Mouse (Mus musculus): ENCODE measurements at regions not wholly inside any gene's neighbourhood (a gene's known extent, or its start where the extent isn't known, plus 50 kb on each side); places are given as distances from the start of the nearest gene placed in this dataset.
"Not testable (repeated sequence)": the region's sequence is repeated elsewhere in the genome, so short reads cannot be mapped to it uniquely, and the experiment has no call there.

- in situ Hi-C loops (cut with MboI, MseI): no loop called here
Measured at GRCm38 (mm10) chr4:94394462-94394861, 161.9 kb upstream of the Gm10306 start.

GRCm38 (mm10) chr4:94397284-94397683, 159.1 kb upstream of the Gm10306 start:
- in situ Hi-C loops (cut with MboI, MseI): no loop called here

- in situ Hi-C loops (cut with MboI, MseI): no loop called here
Measured at GRCm38 (mm10) chr4:94406922-94407321, 149.4 kb upstream of the Gm10306 start.

- in situ Hi-C loops (cut with MboI, MseI): no loop called here
Measured at GRCm38 (mm10) chr4:94407503-94407902, 148.8 kb upstream of the Gm10306 start.

GRCm38 (mm10) chr4:94412661-94413060, 143.7 kb upstream of the Gm10306 start:
- in situ Hi-C loops (cut with MboI, MseI): no loop called here

- in situ Hi-C loops (cut with MboI, MseI): not testable (repeated sequence)
Measured at GRCm38 (mm10) chr4:94425525-94425924, 130.8 kb upstream of the Gm10306 start.

GRCm38 (mm10) chr4:94427581-94427980, 128.8 kb upstream of the Gm10306 start:
- in situ Hi-C loops (cut with MboI, MseI): no loop called here

GRCm38 (mm10) chr4:94432005-94432404, 124.3 kb upstream of the Gm10306 start:
- in situ Hi-C loops (cut with MboI, MseI): no loop called here

- in situ Hi-C loops (cut with MboI, MseI): no loop called here
Measured at GRCm38 (mm10) chr4:94437717-94438435, 118.5 kb upstream of the Gm10306 start.

- in situ Hi-C loops (cut with MboI, MseI): no loop called here
Measured at GRCm38 (mm10) chr4:94439159-94439836, 117.0 kb upstream of the Gm10306 start.

- in situ Hi-C loops (cut with MboI, MseI): no loop called here
Measured at GRCm38 (mm10) chr4:94446604-94447003, 109.7 kb upstream of the Gm10306 start.

All from T-helper 1 cell (primary cell).